Mouse (Mus musculus) CH12.LX (cell line): ENCODE measurements around the gene Gm21992. TPM values are rescaled to one million over a fixed set of nuclear protein-coding genes. Genes with fewer than 3 reads are reported as not detected.

Experiments
- DNase-seq: peaks from one replicate; pipeline ENCODE4 v3.0.0-alpha.2; 2013; ENCODE audit errors: extremely low read depth
- H3K27ac ChIP-seq: 2 replicates; pipeline ENCODE4 v1.5.1; 2012; ENCODE audit warnings: low read depth, mild to moderate bottlenecking, control low read depth, moderate library complexity; ENCODE audit not compliant: insufficient read depth
- H3K27me3 ChIP-seq: replicated peaks from 2 replicates; pipeline ENCODE3; 2012; ENCODE audit warnings: inconsistent platforms
- H3K36me3 ChIP-seq, 2 experiments: replicated peaks in 1 of 2; 2 replicates each; pipeline versions ENCODE3 to v1.6.1; 2012; ENCODE audit warnings: inconsistent platforms in 1 of 2, low read length in 1 of 2, mild to moderate bottlenecking in 1 of 2, mixed read lengths in 1 of 2, moderate library complexity in 1 of 2; ENCODE audit not compliant: control insufficient read depth in 1 of 2, insufficient read depth in 1 of 2
- H3K4me1 ChIP-seq, 2 experiments: 2 replicates each; pipeline ENCODE4 v1.6.1; 2012; ENCODE audit warnings: inconsistent platforms in 1 of 2, moderate library complexity in 1 of 2; ENCODE audit not compliant: insufficient read depth in 2 of 2, control insufficient read depth in 1 of 2
- H3K4me2 ChIP-seq: 2 replicates; pipeline ENCODE4 v1.6.1; 2012; ENCODE audit warnings: low read depth, mild to moderate bottlenecking, control low read depth; ENCODE audit not compliant: poor library complexity, insufficient read depth, severe bottlenecking
- H3K4me3 ChIP-seq, 3 experiments: fragments of 150-350 bp in 1 of 3; sonication (generic) in 1 of 3; replicated peaks in 1 of 3; 2 replicates each; pipeline versions ENCODE3 to v1.5.1; 2011 to 2012; ENCODE audit warnings: low read depth in 2 of 3, low read length in 2 of 3, mild to moderate bottlenecking in 2 of 3, moderate library complexity in 2 of 3, control low read depth in 1 of 3, improper control_type of control experiment in 1 of 3, inconsistent platforms in 1 of 3, mixed read lengths in 1 of 3; ENCODE audit not compliant: poor library complexity in 1 of 3
- H3K79me2 ChIP-seq: replicated peaks from 2 replicates; pipeline ENCODE4 v1.6.1; 2012; ENCODE audit warnings: mild to moderate bottlenecking, moderate library complexity; ENCODE audit not compliant: control insufficient read depth, poor library complexity, insufficient read depth, severe bottlenecking; ENCODE audit errors: extremely low read depth
- H3K9ac ChIP-seq: 2 replicates; pipeline ENCODE4 v1.6.1; 2012; ENCODE audit warnings: low read depth, mild to moderate bottlenecking, control low read depth, moderate library complexity; ENCODE audit not compliant: insufficient read depth
- H3K9me3 ChIP-seq: replicated peaks from 2 replicates; pipeline ENCODE3; 2012; ENCODE audit warnings: low read length, inconsistent platforms, mixed read lengths
- BHLHE40 ChIP-seq: IDR thresholded peaks from 2 replicates; pipeline ENCODE4 v1.6.1; 2011; ENCODE audit warnings: mild to moderate bottlenecking, low read depth, low read length, improper control_type of control experiment
- CHD1 ChIP-seq: IDR thresholded peaks from 2 replicates; pipeline ENCODE4 v1.6.1; 2012; ENCODE audit warnings: low read depth, low read length, improper control_type of control experiment, inconsistent platforms
- CHD2 ChIP-seq: IDR thresholded peaks from 2 replicates; pipeline ENCODE4 v1.6.1; 2011; ENCODE audit warnings: low read length, improper control_type of control experiment
- CTCF ChIP-seq, 2 experiments: IDR thresholded peaks in 1 of 2; conservative IDR thresholded peaks in 1 of 2; 2 replicates each; pipeline ENCODE4 v1.5.1; 2011 to 2012; ENCODE audit warnings: low read depth in 2 of 2, low read length in 2 of 2, improper control_type of control experiment in 1 of 2, inconsistent platforms in 1 of 2, mild to moderate bottlenecking in 1 of 2, moderate library complexity in 1 of 2
- E2F4 ChIP-seq: IDR thresholded peaks from 2 replicates; pipeline ENCODE4 v1.6.1; 2011; ENCODE audit warnings: low read depth, low read length, improper control_type of control experiment; ENCODE audit not compliant: insufficient replicate concordance
- ETS1 ChIP-seq: conservative IDR thresholded peaks from 2 replicates; pipeline ENCODE4 v1.6.1; 2012; ENCODE audit warnings: low read depth, mild to moderate bottlenecking, inconsistent platforms, low read length, improper control_type of control experiment, moderate library complexity
- GABPA ChIP-seq: IDR thresholded peaks from 2 replicates; pipeline ENCODE4 v1.6.1; 2012; ENCODE audit warnings: low read depth, low read length, improper control_type of control experiment, inconsistent platforms; ENCODE audit not compliant: insufficient replicate concordance
- HCFC1 ChIP-seq: IDR thresholded peaks from 2 replicates; pipeline ENCODE4 v1.6.1; 2012; ENCODE audit warnings: low read depth, mild to moderate bottlenecking, inconsistent platforms, low read length, improper control_type of control experiment
- IRF4 ChIP-seq: IDR thresholded peaks from 2 replicates; pipeline ENCODE4 v1.6.1; 2014; ENCODE audit warnings: low read depth, mild to moderate bottlenecking, inconsistent platforms, low read length, improper control_type of control experiment
- JUN ChIP-seq: IDR thresholded peaks from 2 replicates; pipeline ENCODE4 v1.6.1; 2011; ENCODE audit warnings: low read depth, mild to moderate bottlenecking, low read length, improper control_type of control experiment, moderate library complexity; ENCODE audit not compliant: insufficient read depth
- JUND ChIP-seq: conservative IDR thresholded peaks from 2 replicates; pipeline ENCODE4 v1.6.1; 2011; ENCODE audit warnings: low read depth, low read length, improper control_type of control experiment
- KAT2A ChIP-seq: IDR thresholded peaks from 2 replicates; pipeline ENCODE4 v1.6.1; 2012; ENCODE audit warnings: low read length, improper control_type of control experiment, inconsistent platforms; ENCODE audit not compliant: insufficient replicate concordance
- MAFK ChIP-seq: IDR thresholded peaks from 2 replicates; pipeline ENCODE4 v1.6.1; 2011; ENCODE audit warnings: low read length, improper control_type of control experiment; ENCODE audit not compliant: insufficient replicate concordance
- MAX ChIP-seq: IDR thresholded peaks from 2 replicates; pipeline ENCODE4 v1.6.1; 2011; ENCODE audit warnings: low read length, improper control_type of control experiment
- MAZ ChIP-seq: IDR thresholded peaks from 2 replicates; pipeline ENCODE4 v1.6.1; 2012; ENCODE audit warnings: low read depth, mild to moderate bottlenecking, inconsistent platforms, low read length, improper control_type of control experiment, moderate library complexity
- MEF2A ChIP-seq: IDR thresholded peaks from 2 replicates; pipeline ENCODE4 v1.6.1; 2014; ENCODE audit warnings: low read depth, mild to moderate bottlenecking, inconsistent platforms, low read length, improper control_type of control experiment, borderline replicate concordance
- MXI1 ChIP-seq: IDR thresholded peaks from 2 replicates; pipeline ENCODE4 v1.6.1; 2011; ENCODE audit warnings: mild to moderate bottlenecking, low read depth, low read length, improper control_type of control experiment
- MYC ChIP-seq: IDR thresholded peaks from 2 replicates; pipeline ENCODE4 v1.6.1; 2011; ENCODE audit warnings: low read depth, mild to moderate bottlenecking, improper control_type of control experiment, low read length
- POLR2A ChIP-seq: IDR thresholded peaks from 2 replicates; pipeline ENCODE4 v1.6.1; 2011; ENCODE audit warnings: low read depth, mild to moderate bottlenecking, improper control_type of control experiment, low read length
- POLR2AphosphoS2 ChIP-seq: IDR thresholded peaks from 2 replicates; pipeline ENCODE4 v1.6.1; 2011; ENCODE audit warnings: low read depth, low read length, improper control_type of control experiment
- RAD21 ChIP-seq: IDR thresholded peaks from 2 replicates; pipeline ENCODE4 v1.6.1; 2011; ENCODE audit warnings: low read depth, mild to moderate bottlenecking, low read length, improper control_type of control experiment, moderate library complexity
- SIN3A ChIP-seq: IDR thresholded peaks from 2 replicates; pipeline ENCODE4 v1.6.1; 2012; ENCODE audit warnings: low read length, improper control_type of control experiment, inconsistent platforms
- SMC3 ChIP-seq: IDR thresholded peaks from 2 replicates; pipeline ENCODE4 v1.6.1; 2011; ENCODE audit warnings: low read depth, low read length, improper control_type of control experiment
- TBP ChIP-seq: conservative IDR thresholded peaks from 2 replicates; pipeline ENCODE4 v1.6.1; 2011; ENCODE audit warnings: low read depth, low read length, improper control_type of control experiment
- UBTF ChIP-seq: IDR thresholded peaks from 2 replicates; pipeline ENCODE4 v1.6.1; 2012; ENCODE audit warnings: low read depth, mild to moderate bottlenecking, inconsistent platforms, low read length, improper control_type of control experiment, moderate library complexity
- USF1 ChIP-seq: IDR thresholded peaks from 2 replicates; pipeline ENCODE4 v1.6.1; 2014; ENCODE audit warnings: low read depth, mild to moderate bottlenecking, inconsistent platforms, low read length, improper control_type of control experiment
- ZC3H11A ChIP-seq: IDR thresholded peaks from 2 replicates; pipeline ENCODE4 v1.6.1; 2012; ENCODE audit warnings: low read depth, mild to moderate bottlenecking, inconsistent platforms, low read length, improper control_type of control experiment
- ZKSCAN1 ChIP-seq: IDR thresholded peaks from 2 replicates; pipeline ENCODE4 v1.6.1; 2012; ENCODE audit warnings: low read depth, inconsistent platforms, low read length, improper control_type of control experiment, borderline replicate concordance
- ZMIZ1 ChIP-seq: IDR thresholded peaks from 2 replicates; pipeline ENCODE4 v1.6.1; 2012; ENCODE audit warnings: low read depth, mild to moderate bottlenecking, inconsistent platforms, low read length, improper control_type of control experiment
- dilution Hi-C: fragments of 300-500 bp; cut with MboI; formaldehyde crosslinking; loops from 2 replicates; pipeline ENCODE4 v1.14.3; 2020; ENCODE audit warnings: low sequenced_read_pairs; ENCODE audit not compliant: extremely low pct_unique_long_range_greater_than_20kb, extremely low pct_ligation_motif_present
- in situ Hi-C: fragments of 300-500 bp; cut with MboI; formaldehyde crosslinking; loops from 3 replicates; pipeline ENCODE4 v1.14.3; 2019; ENCODE audit warnings: low sequenced_read_pairs, low pct_ligation_motif_present, low pct_unique_long_range_greater_than_20kb, mixed read lengths
- polyA plus RNA-seq: library from polyadenylated mRNA; unstranded; fragments of >175 nt; gene quantifications from 2 replicates; pipeline ENCODE4 v1.2.1, GENCODE M21; 2012; ENCODE audit warnings: low read depth; ENCODE audit not compliant: insufficient read length
- total RNA-seq, 2 experiments: library from RNA; depleted of rRNA; stranded (reverse); fragments of 300-350 nt in 1 of 2; fragments of >200 nt in 1 of 2; gene quantifications; 2 replicates each; pipeline ENCODE4 v1.2.3; 2012 to 2014

The Gm21992 gene
- total and polyA plus RNA-seq, 3 experiments = 3.9 to 44.3 (median 17.0) TPM

DNA sequence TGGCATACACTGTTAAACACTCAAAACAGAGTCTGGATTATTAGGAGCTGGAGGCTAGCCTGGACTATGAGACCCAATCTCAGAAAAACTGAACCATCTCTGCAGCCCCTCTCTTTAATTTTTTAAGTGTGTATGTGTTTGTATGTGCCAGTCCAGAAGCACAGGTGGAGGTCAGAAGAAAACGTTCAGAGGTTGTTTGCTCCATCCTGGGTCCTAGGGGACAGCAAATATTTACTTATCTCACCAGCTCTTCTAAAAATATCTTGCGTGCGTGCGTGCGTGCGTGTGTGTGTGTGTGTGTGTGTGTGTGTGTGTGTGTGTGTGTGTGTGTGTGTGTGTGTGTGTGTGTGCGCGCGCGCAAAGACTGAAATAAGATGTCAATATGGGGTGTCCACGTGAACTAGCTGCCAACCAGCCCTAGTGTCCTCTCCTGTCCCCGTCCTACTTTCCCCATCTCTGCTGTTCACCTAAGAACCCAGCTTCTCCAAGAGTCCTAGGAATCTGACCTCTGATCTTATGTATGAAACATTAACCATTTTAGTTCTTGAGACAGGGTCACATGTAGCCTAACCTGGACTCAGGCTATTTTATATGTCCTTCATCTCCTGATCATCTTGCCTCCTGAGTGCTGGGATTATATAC is 43.8 kb downstream of the Gm21992 start:
- Histone ChIP-seq H3K4me1 (peaks cover 0 to 28% of the 10 kb centered on the region in 2 experiments; a peak in 2 of 4 replicates), H3K79me2 (peaks cover 70% of the 10 kb centered on the region), H3K9me3 (no peaks in the 10 kb centered on the region), H3K4me3 (no peak overlapping the region), H3K27me3 (no peaks in the 10 kb centered on the region), H3K4me2 (no peak overlapping the region), H3K36me3 (peaks cover 62 to 94% of the 10 kb centered on the region in 2 experiments), H3K9ac (no peak overlapping the region), H3K27ac (no peak overlapping the region)
- dilution Hi-C loops (no loop called here), in situ Hi-C loops (no loop called here)
- no peak for TF ChIP-seq ETS1
- TF ChIP-seq USF1 = no peak
- TF ChIP-seq ZMIZ1 = no peak
- no peak for TF ChIP-seq SIN3A
- no peak for TF ChIP-seq JUND
- no peak for TF ChIP-seq MAFK
- TF ChIP-seq CTCF (conservative IDR thresholded peaks at IDR 0.05 in 1 of 2, IDR thresholded peaks at IDR 0.05 in 1 of 2; ENCODE audit: low read depth in 2 of 2, low read length in 2 of 2) = no peak
- no peak for TF ChIP-seq CHD1
- TF ChIP-seq MXI1 = no peak
- TF ChIP-seq IRF4 = no peak
- TF ChIP-seq POLR2AphosphoS2 = no peak
- TF ChIP-seq ZKSCAN1 = no peak
- no peak for TF ChIP-seq HCFC1
- no peak for TF ChIP-seq JUN
- no peak for TF ChIP-seq BHLHE40
- TF ChIP-seq MYC = no peak
- no peak for TF ChIP-seq GABPA
- no peak for TF ChIP-seq POLR2A
- TF ChIP-seq SMC3 = no peak
- TF ChIP-seq TBP = no peak
- no peak for DNase-seq

DNA sequence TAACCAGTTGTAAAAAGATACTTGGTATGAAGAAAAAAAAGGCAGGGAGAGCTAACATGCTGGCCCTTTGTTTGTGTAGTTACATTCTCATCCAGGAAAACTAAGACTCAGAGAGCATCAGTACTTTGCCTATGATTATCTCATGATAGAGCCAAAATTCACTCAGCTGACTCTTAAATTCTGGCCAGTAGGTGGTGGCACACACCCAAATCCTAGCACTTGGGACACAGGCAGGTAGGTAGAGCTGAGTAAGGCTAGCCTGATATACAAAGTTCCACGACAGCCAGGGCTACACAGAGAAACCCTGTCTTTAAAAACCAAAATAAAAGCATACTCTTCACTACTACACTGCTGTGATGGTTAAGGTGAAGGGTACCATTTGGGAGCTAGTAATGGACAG is 48.5 kb downstream of the Gm21992 start:
- H3K79me2 ChIP-seq = peaks cover 47% of the 10 kb centered on the region
- dilution Hi-C loops = no loop called here
- in situ Hi-C loops = no loop called here
- no peaks in the 10 kb centered on the region for H3K27me3 ChIP-seq
- peaks cover 0 to 17% of the 10 kb centered on the region in 2 experiments; a peak in 2 of 4 replicates for H3K4me1 ChIP-seq
- TF ChIP-seq KAT2A (no peak), E2F4 (no peak), SMC3 (peak; percentile 7; the same call in 1 of the 2 replicates), MAFK (no peak), ETS1 (no peak), CHD2 (no peak), HCFC1 (no peak), ZC3H11A (no peak), MAZ (no peak), CHD1 (no peak), POLR2AphosphoS2 (no peak), ZKSCAN1 (no peak), UBTF (no peak), RAD21 (peak; percentile 26), GABPA (no peak), MAX (no peak), CTCF (conservative IDR thresholded peaks at IDR 0.05 in 1 of 2, IDR thresholded peaks at IDR 0.05 in 1 of 2; ENCODE audit: low read depth in 2 of 2, low read length in 2 of 2) (peak in 1 of 2 experiments; percentile 38; a peak in 2 of 4 replicates), JUN (no peak), MXI1 (no peak), JUND (no peak), TBP (no peak), ZMIZ1 (no peak), MEF2A (no peak)
- no peak overlapping the region for H3K27ac ChIP-seq
- H3K9me3 ChIP-seq = no peaks in the 10 kb centered on the region
- H3K9ac ChIP-seq = no peak overlapping the region
- DNase-seq = peak; percentile 25
- H3K4me2 ChIP-seq = no peak overlapping the region
- no peak overlapping the region for H3K4me3 ChIP-seq
- peaks cover 51 to 83% of the 10 kb centered on the region in 2 experiments for H3K36me3 ChIP-seq
